Mouse (Mus musculus) midbrain, embryonic 13.5 days (tissue): ENCODE measurements around the gene Tns3. TPM values are rescaled to one million over a fixed set of nuclear protein-coding genes. Genes with fewer than 3 reads are reported as not detected.
"Not testable (repeated sequence)": the region's sequence is repeated elsewhere in the genome, so short reads cannot be mapped to it uniquely, and the experiment has no call there.

Experiments
- ATAC-seq: fragments of 200-750 bp; cut with Nextera tagmentation; 2 replicates; pipeline ENCODE4 v1.8.0; 2017; ENCODE audit warnings: mild to moderate bottlenecking, moderate TSS enrichment, moderate library complexity
- H3K27ac ChIP-seq: fragments of 300-500 bp; sonication (generic); 2 replicates; pipeline ENCODE4 v1.5.1; 2015; ENCODE audit warnings: inconsistent platforms, mild to moderate bottlenecking, moderate library complexity
- H3K27me3 ChIP-seq: fragments of 300-500 bp; sonication (generic); 2 replicates; pipeline ENCODE4 v1.6.1; 2015; ENCODE audit warnings: mild to moderate bottlenecking, inconsistent platforms
- H3K36me3 ChIP-seq: fragments of 300-500 bp; sonication (generic); 2 replicates; pipeline ENCODE4 v1.6.1; 2015; ENCODE audit warnings: mild to moderate bottlenecking, inconsistent platforms
- H3K4me1 ChIP-seq: fragments of 300-500 bp; sonication (generic); replicated peaks from 2 replicates; pipeline ENCODE4 v1.6.1; 2015; ENCODE audit warnings: inconsistent platforms
- H3K4me2 ChIP-seq: fragments of 300-500 bp; sonication (generic); replicated peaks from 2 replicates; pipeline ENCODE4 v1.6.1; 2015; ENCODE audit warnings: moderate library complexity, mild to moderate bottlenecking, inconsistent platforms
- H3K4me3 ChIP-seq: fragments of 300-500 bp; sonication (generic); replicated peaks from 2 replicates; pipeline ENCODE4 v1.5.1; 2015; ENCODE audit warnings: mild to moderate bottlenecking, inconsistent platforms
- H3K9ac ChIP-seq: fragments of 300-500 bp; sonication (generic); replicated peaks from 2 replicates; pipeline ENCODE4 v1.6.1; 2015; ENCODE audit warnings: mild to moderate bottlenecking, inconsistent platforms
- H3K9me3 ChIP-seq: fragments of 300-500 bp; sonication (generic); 2 replicates; pipeline ENCODE4 v1.6.1; 2016; ENCODE audit warnings: mild to moderate bottlenecking, inconsistent platforms
- WGBS: fragments of 180-500 bp; shearing (Covaris S2); methylation state at CpG from one replicate; pipeline ENCODE4 v1.1.7; 2015; 5-methylcytosine and 5-hydroxymethylcytosine counted together
- polyA plus RNA-seq: library from polyadenylated mRNA; unstranded; fragments of >200 nt; fragmentation: Nextera tagmentation; extraction: Ambion mirVana; gene quantifications from 2 replicates; pipeline ENCODE4 v1.2.1, GENCODE M21; 2015

Gene Tns3
- polyA plus RNA-seq, 1 experiment from 2014 or later, result 4.4 TPM

GRCm38 (mm10) chr11:8557006-8557405 is 107.3 kb downstream of the Tns3 start:
- 0 out of 2 replicates have a peak overlapping the region, but pooled peaks have one; percentile 0 for H3K9ac ChIP-seq
- 26% methylated on average over 9 of the region's 9 CpGs for WGBS
- peak; percentile 73 for ATAC-seq
- no peaks in the 10 kb centered on the region for H3K9me3 ChIP-seq
- H3K27me3 ChIP-seq, result no peaks in the 10 kb centered on the region
- H3K4me2 ChIP-seq, result no peak overlapping the region
- no peaks in the 10 kb centered on the region for H3K36me3 ChIP-seq
- no peak overlapping the region for H3K27ac ChIP-seq
- no peak overlapping the region for H3K4me3 ChIP-seq
- peaks cover 8% of the 10 kb centered on the region for H3K4me1 ChIP-seq

GRCm38 (mm10) chr11:8551710-8552109 is 112.6 kb downstream of the Tns3 start:
- no peak overlapping the region for H3K4me3 ChIP-seq
- no peak overlapping the region for H3K27ac ChIP-seq
- no peaks in the 10 kb centered on the region for H3K36me3 ChIP-seq
- H3K9ac ChIP-seq, result no peak overlapping the region
- 93% methylated on average over 5 of the region's 5 CpGs for WGBS
- no peaks in the 10 kb centered on the region for H3K27me3 ChIP-seq
- H3K4me2 ChIP-seq, result no peak overlapping the region
- ATAC-seq, result no peak
- peaks cover 3% of the 10 kb centered on the region for H3K4me1 ChIP-seq
- H3K9me3 ChIP-seq, result no peaks in the 10 kb centered on the region

- Histone ChIP-seq H3K27me3 (no peaks in the 10 kb centered on the region), H3K9me3 (no peaks in the 10 kb centered on the region), H3K9ac (no peak overlapping the region), H3K36me3 (no peaks in the 10 kb centered on the region), H3K4me1 (no peaks in the 10 kb centered on the region), H3K27ac (no peak overlapping the region), H3K4me3 (no peak overlapping the region), H3K4me2 (no peak overlapping the region)
- 72% methylated on average over 5 of the region's 5 CpGs for WGBS
- ATAC-seq, result no peak
Measured at GRCm38 (mm10) chr11:8547661-8548060, 116.7 kb downstream of the Tns3 start.

GRCm38 (mm10) chr11:8545798-8546197 is 118.5 kb downstream of the Tns3 start:
- Histone ChIP-seq H3K36me3 (no peaks in the 10 kb centered on the region), H3K27me3 (no peaks in the 10 kb centered on the region), H3K27ac (no peak overlapping the region), H3K9ac (no peak overlapping the region), H3K4me3 (no peak overlapping the region), H3K4me2 (no peak overlapping the region), H3K9me3 (no peaks in the 10 kb centered on the region), H3K4me1 (no peaks in the 10 kb centered on the region)
- WGBS, result 88% methylated on average over 1 of the region's 1 CpGs
- no peak for ATAC-seq

- WGBS, result 73% methylated on average over 6 of the region's 6 CpGs
- Histone ChIP-seq H3K9ac (no peak overlapping the region), H3K4me2 (no peak overlapping the region), H3K27ac (no peak overlapping the region), H3K4me1 (no peaks in the 10 kb centered on the region), H3K36me3 (no peaks in the 10 kb centered on the region), H3K4me3 (no peak overlapping the region), H3K27me3 (no peaks in the 10 kb centered on the region), H3K9me3 (no peaks in the 10 kb centered on the region)
- ATAC-seq, result no peak
Measured at GRCm38 (mm10) chr11:8544355-8544754, 120.0 kb downstream of the Tns3 start.

- WGBS, result 83% methylated on average over 9 of the region's 9 CpGs
- Histone ChIP-seq H3K27me3 (no peaks in the 10 kb centered on the region), H3K36me3 (no peaks in the 10 kb centered on the region), H3K4me2 (no peak overlapping the region), H3K9ac (no peak overlapping the region), H3K4me3 (no peak overlapping the region), H3K4me1 (no peaks in the 10 kb centered on the region), H3K27ac (no peak overlapping the region), H3K9me3 (no peaks in the 10 kb centered on the region)
- 0 out of 2 replicates have a peak, but pooled peaks have one; percentile 53 for ATAC-seq
Measured at GRCm38 (mm10) chr11:8541222-8541815, 123.0 kb downstream of the Tns3 start.

- Histone ChIP-seq H3K4me3 (no peak overlapping the region), H3K27me3 (no peaks in the 10 kb centered on the region), H3K9ac (no peak overlapping the region), H3K27ac (no peak overlapping the region), H3K4me1 (no peaks in the 10 kb centered on the region), H3K4me2 (no peak overlapping the region), H3K36me3 (no peaks in the 10 kb centered on the region), H3K9me3 (no peaks in the 10 kb centered on the region)
- no peak for ATAC-seq
- WGBS, result 84% methylated on average over 8 of the region's 8 CpGs
Measured at GRCm38 (mm10) chr11:8539593-8540265, 124.6 kb downstream of the Tns3 start.

GRCm38 (mm10) chr11:8537013-8537614 is 127.2 kb downstream of the Tns3 start:
- WGBS, result 76% methylated on average over 5 of the region's 5 CpGs
- H3K4me2 ChIP-seq, result no peak overlapping the region
- H3K36me3 ChIP-seq, result no peaks in the 10 kb centered on the region
- ATAC-seq, result no peak
- no peak overlapping the region for H3K27ac ChIP-seq
- H3K9ac ChIP-seq, result no peak overlapping the region
- no peak overlapping the region for H3K4me3 ChIP-seq
- peaks cover 4% of the 10 kb centered on the region for H3K4me1 ChIP-seq
- H3K27me3 ChIP-seq, result no peaks in the 10 kb centered on the region
- H3K9me3 ChIP-seq, result no peaks in the 10 kb centered on the region

GRCm38 (mm10) chr11:8534893-8535292 is 129.4 kb downstream of the Tns3 start:
- WGBS, result 21% methylated on average over 4 of the region's 4 CpGs
- H3K27ac ChIP-seq, result no peak overlapping the region
- H3K4me3 ChIP-seq, result no peak overlapping the region
- ATAC-seq, result 0 out of 2 replicates have a peak, but pooled peaks have one; percentile 37
- no peak overlapping the region for H3K4me2 ChIP-seq
- H3K36me3 ChIP-seq, result no peaks in the 10 kb centered on the region
- no peaks in the 10 kb centered on the region for H3K9me3 ChIP-seq
- no peaks in the 10 kb centered on the region for H3K27me3 ChIP-seq
- H3K4me1 ChIP-seq, result peaks cover 8% of the 10 kb centered on the region
- no peak overlapping the region for H3K9ac ChIP-seq

GRCm38 (mm10) chr11:8532771-8533170 is 131.6 kb downstream of the Tns3 start:
- H3K9ac ChIP-seq, H3K27me3 ChIP-seq, H3K9me3 ChIP-seq, H3K4me3 ChIP-seq, H3K36me3 ChIP-seq, H3K4me2 ChIP-seq, H3K4me1 ChIP-seq, ATAC-seq, H3K27ac ChIP-seq: not testable (repeated sequence)
- WGBS, result 97% methylated on average over 3 of the region's 3 CpGs

- H3K27ac ChIP-seq, result no peak overlapping the region
- no peaks in the 10 kb centered on the region for H3K27me3 ChIP-seq
- H3K36me3 ChIP-seq, result no peaks in the 10 kb centered on the region
- H3K4me2 ChIP-seq, result no peak overlapping the region
- no peaks in the 10 kb centered on the region for H3K9me3 ChIP-seq
- peaks cover 8% of the 10 kb centered on the region for H3K4me1 ChIP-seq
- 82% methylated on average over 10 of the region's 10 CpGs for WGBS
- H3K4me3 ChIP-seq, result no peak overlapping the region
- H3K9ac ChIP-seq, result no peak overlapping the region
- peak; percentile 81 for ATAC-seq
Measured at GRCm38 (mm10) chr11:8532112-8532747, 132.1 kb downstream of the Tns3 start.

GRCm38 (mm10) chr11:8530506-8530905 is 133.8 kb downstream of the Tns3 start:
- Histone ChIP-seq H3K9ac (no peak overlapping the region), H3K4me1 (peaks cover 14% of the 10 kb centered on the region), H3K27me3 (no peaks in the 10 kb centered on the region), H3K4me2 (no peak overlapping the region), H3K36me3 (no peaks in the 10 kb centered on the region), H3K27ac (no peak overlapping the region), H3K9me3 (no peaks in the 10 kb centered on the region), H3K4me3 (no peak overlapping the region)
- 53% methylated on average over 4 of the region's 4 CpGs for WGBS
- no peak for ATAC-seq
